Mouse (Mus musculus): ENCODE results near the gene Rasgef1a.

GRCm38 (mm10) chr6:118078751-118079150 is 67.5 kb downstream of the Rasgef1a start:
- TF ChIP-seq CTCF (IDR thresholded peaks at IDR 0.05; ENCODE audit: extremely low read depth, insufficient read depth, insufficient read length, insufficient replicate concordance) (no peak), POLR2A (IDR thresholded peaks at IDR 0.05; ENCODE audit: low read depth, low read length) (no peak)

Measured in spleen, adult 2 months (tissue).